Mouse (Mus musculus): ENCODE measurements at regions not wholly inside any gene's neighbourhood (a gene's known extent, or its start where the extent isn't known, plus 50 kb on each side); places are given as distances from the start of the nearest gene placed in this dataset.

GRCm38 (mm10) chr2:167833290-167833953 lies 98.4 kb upstream of the Ptpn1 start:
- Histone ChIP-seq H3K27me3 (ENCODE audit: control insufficient read depth, insufficient read depth, low read depth, low read length) (no peaks in the 10 kb centered on the region), H3K4me1 (ENCODE audit: control insufficient read depth, low read depth, low read length) (peaks cover 9% of the 10 kb centered on the region), H3K36me3 (ENCODE audit: control insufficient read depth, insufficient read depth) (no peaks in the 10 kb centered on the region), H3K9me3 (replicated peaks; ENCODE audit: control insufficient read depth, low read length) (no peaks in the 10 kb centered on the region), H3K27ac (ENCODE audit: low read length) (no peak overlapping the region), H3K4me2 (ENCODE audit: low read depth, low read length) (no peak overlapping the region), H3K4me3 (ENCODE audit: low read depth, low read length) (no peak overlapping the region), H3K9ac (ENCODE audit: low read depth, low read length) (no peak overlapping the region)
- ATAC-seq (ENCODE audit: low read depth) = no peak; the same call in 1 of the 2 replicates
- WGBS (ENCODE audit: insufficient replicate concordance) = 24% methylated on average over 20 of the region's 20 CpGs

- ATAC-seq (ENCODE audit: low read depth) = no peak
- Histone ChIP-seq H3K4me1 (ENCODE audit: control insufficient read depth, low read depth, low read length) (peaks cover 9% of the 10 kb centered on the region), H3K9me3 (replicated peaks; ENCODE audit: control insufficient read depth, low read length) (no peaks in the 10 kb centered on the region), H3K4me2 (ENCODE audit: low read depth, low read length) (no peak overlapping the region), H3K9ac (ENCODE audit: low read depth, low read length) (no peak overlapping the region), H3K36me3 (ENCODE audit: control insufficient read depth, insufficient read depth) (no peaks in the 10 kb centered on the region), H3K4me3 (ENCODE audit: low read depth, low read length) (no peak overlapping the region), H3K27ac (ENCODE audit: low read length) (no peak overlapping the region), H3K27me3 (ENCODE audit: control insufficient read depth, insufficient read depth, low read depth, low read length) (no peaks in the 10 kb centered on the region)
- WGBS (ENCODE audit: insufficient replicate concordance) = 59% methylated on average over 26 of the region's 26 CpGs
These were observed 100.5 kb upstream of the Ptpn1 start for GRCm38 (mm10) chr2:167831076-167832039.

GRCm38 (mm10) chr2:167828258-167828657 lies 103.6 kb upstream of the Ptpn1 start:
- H3K36me3 ChIP-seq (ENCODE audit: control insufficient read depth, insufficient read depth) = no peaks in the 10 kb centered on the region
- peaks cover 5% of the 10 kb centered on the region for H3K4me1 ChIP-seq (ENCODE audit: control insufficient read depth, low read depth, low read length)
- no peak overlapping the region for H3K4me2 ChIP-seq (ENCODE audit: low read depth, low read length)
- H3K9ac ChIP-seq (ENCODE audit: low read depth, low read length) = no peak overlapping the region
- no peaks in the 10 kb centered on the region for H3K27me3 ChIP-seq (ENCODE audit: control insufficient read depth, insufficient read depth, low read depth, low read length)
- no peaks in the 10 kb centered on the region for H3K9me3 ChIP-seq (replicated peaks; ENCODE audit: control insufficient read depth, low read length)
- no peak overlapping the region for H3K27ac ChIP-seq (ENCODE audit: low read length)
- whole genome bisulfite sequencing (ENCODE audit: insufficient replicate concordance) = 56% methylated on average over 5 of the region's 5 CpGs
- no peak overlapping the region for H3K4me3 ChIP-seq (ENCODE audit: low read depth, low read length)
- peak; percentile 62 for ATAC-seq (ENCODE audit: low read depth)

GRCm38 (mm10) chr2:167826922-167827703 lies 104.7 kb upstream of the Ptpn1 start:
- 56% methylated on average over 12 of the region's 12 CpGs for WGBS (ENCODE audit: insufficient replicate concordance)
- no peak overlapping the region for H3K27ac ChIP-seq (ENCODE audit: low read length)
- H3K36me3 ChIP-seq (ENCODE audit: control insufficient read depth, insufficient read depth) = no peaks in the 10 kb centered on the region
- no peak overlapping the region for H3K4me3 ChIP-seq (ENCODE audit: low read depth, low read length)
- H3K4me2 ChIP-seq (ENCODE audit: low read depth, low read length) = no peak overlapping the region
- ATAC-seq (ENCODE audit: low read depth) = no peak
- H3K4me1 ChIP-seq (ENCODE audit: control insufficient read depth, low read depth, low read length) = peaks cover 5% of the 10 kb centered on the region
- H3K9ac ChIP-seq (ENCODE audit: low read depth, low read length) = no peak overlapping the region
- H3K27me3 ChIP-seq (ENCODE audit: control insufficient read depth, insufficient read depth, low read depth, low read length) = no peaks in the 10 kb centered on the region
- no peaks in the 10 kb centered on the region for H3K9me3 ChIP-seq (replicated peaks; ENCODE audit: control insufficient read depth, low read length)

GRCm38 (mm10) chr2:167823513-167823912 lies 108.3 kb upstream of the Ptpn1 start:
- Histone ChIP-seq H3K9ac (ENCODE audit: low read depth, low read length) (no peak overlapping the region), H3K9me3 (replicated peaks; ENCODE audit: control insufficient read depth, low read length) (no peaks in the 10 kb centered on the region), H3K4me2 (ENCODE audit: low read depth, low read length) (no peak overlapping the region), H3K4me3 (ENCODE audit: low read depth, low read length) (no peak overlapping the region), H3K4me1 (ENCODE audit: control insufficient read depth, low read depth, low read length) (peaks cover 2% of the 10 kb centered on the region), H3K27me3 (ENCODE audit: control insufficient read depth, insufficient read depth, low read depth, low read length) (no peaks in the 10 kb centered on the region), H3K27ac (ENCODE audit: low read length) (peak overlapping the region; percentile 68), H3K36me3 (ENCODE audit: control insufficient read depth, insufficient read depth) (no peaks in the 10 kb centered on the region)
- peak; percentile 81 for ATAC-seq (ENCODE audit: low read depth)
- 34% methylated on average over 9 of the region's 9 CpGs for WGBS (ENCODE audit: insufficient replicate concordance)

GRCm38 (mm10) chr2:167823044-167823443 lies 108.8 kb upstream of the Ptpn1 start:
- peaks cover 2% of the 10 kb centered on the region for H3K4me1 ChIP-seq (ENCODE audit: control insufficient read depth, low read depth, low read length)
- no peaks in the 10 kb centered on the region for H3K36me3 ChIP-seq (ENCODE audit: control insufficient read depth, insufficient read depth)
- no peak for ATAC-seq (ENCODE audit: low read depth)
- H3K27ac ChIP-seq (ENCODE audit: low read length) = 0 out of 2 replicates have a peak overlapping the region, but pooled peaks have one; percentile 27
- no peaks in the 10 kb centered on the region for H3K9me3 ChIP-seq (replicated peaks; ENCODE audit: control insufficient read depth, low read length)
- no peak overlapping the region for H3K9ac ChIP-seq (ENCODE audit: low read depth, low read length)
- H3K4me2 ChIP-seq (ENCODE audit: low read depth, low read length) = no peak overlapping the region
- 66% methylated on average over 3 of the region's 3 CpGs for WGBS (ENCODE audit: insufficient replicate concordance)
- no peaks in the 10 kb centered on the region for H3K27me3 ChIP-seq (ENCODE audit: control insufficient read depth, insufficient read depth, low read depth, low read length)
- no peak overlapping the region for H3K4me3 ChIP-seq (ENCODE audit: low read depth, low read length)

GRCm38 (mm10) chr2:167821186-167821585 lies 110.7 kb upstream of the Ptpn1 start:
- 58% methylated on average over 6 of the region's 6 CpGs for WGBS (ENCODE audit: insufficient replicate concordance)
- H3K9ac ChIP-seq (ENCODE audit: low read depth, low read length) = no peak overlapping the region
- peaks cover 2% of the 10 kb centered on the region for H3K4me1 ChIP-seq (ENCODE audit: control insufficient read depth, low read depth, low read length)
- H3K4me3 ChIP-seq (ENCODE audit: low read depth, low read length) = no peak overlapping the region
- H3K9me3 ChIP-seq (replicated peaks; ENCODE audit: control insufficient read depth, low read length) = no peaks in the 10 kb centered on the region
- no peaks in the 10 kb centered on the region for H3K27me3 ChIP-seq (ENCODE audit: control insufficient read depth, insufficient read depth, low read depth, low read length)
- no peak for ATAC-seq (ENCODE audit: low read depth)
- no peak overlapping the region for H3K27ac ChIP-seq (ENCODE audit: low read length)
- no peaks in the 10 kb centered on the region for H3K36me3 ChIP-seq (ENCODE audit: control insufficient read depth, insufficient read depth)
- no peak overlapping the region for H3K4me2 ChIP-seq (ENCODE audit: low read depth, low read length)

GRCm38 (mm10) chr2:167818799-167819198 lies 113.1 kb upstream of the Ptpn1 start:
- WGBS (ENCODE audit: insufficient replicate concordance) = 66% methylated on average over 10 of the region's 10 CpGs
- ATAC-seq (ENCODE audit: low read depth) = no peak
- Histone ChIP-seq H3K4me2 (ENCODE audit: low read depth, low read length) (no peak overlapping the region), H3K4me3 (ENCODE audit: low read depth, low read length) (no peak overlapping the region), H3K27ac (ENCODE audit: low read length) (no peak overlapping the region), H3K9ac (ENCODE audit: low read depth, low read length) (no peak overlapping the region), H3K9me3 (replicated peaks; ENCODE audit: control insufficient read depth, low read length) (no peaks in the 10 kb centered on the region), H3K27me3 (ENCODE audit: control insufficient read depth, insufficient read depth, low read depth, low read length) (no peaks in the 10 kb centered on the region), H3K36me3 (ENCODE audit: control insufficient read depth, insufficient read depth) (no peaks in the 10 kb centered on the region), H3K4me1 (ENCODE audit: control insufficient read depth, low read depth, low read length) (no peaks in the 10 kb centered on the region; the same call in none of the 2 replicates)

All from liver, embryonic 16.5 days (tissue).